Mouse (Mus musculus): ENCODE measurements around the gene Ubald2. TPM values are rescaled to one million over a fixed set of nuclear protein-coding genes. Genes with fewer than 3 reads are reported as not detected.

Ubald2 gene
- total and polyA plus RNA-seq, 3 experiments = 56.8 to 77.7 TPM; not detected in 1

GRCm38 (mm10) chr11:116484261-116484660 lies 50.4 kb downstream of the Ubald2 start:
- no peak for TF ChIP-seq MEF2A (IDR thresholded peaks at IDR 0.05; ENCODE audit: extremely low read depth, insufficient replicate concordance, low read depth, low read length, poor library complexity, severe bottlenecking)
- TF ChIP-seq UBTF (IDR thresholded peaks at IDR 0.05; ENCODE audit: borderline replicate concordance, insufficient read depth, low read depth, low read length) = no peak
- no peak for TF ChIP-seq TAL1 (IDR thresholded peaks at IDR 0.05; ENCODE audit: low read length)
- TF ChIP-seq GABPA (IDR thresholded peaks at IDR 0.05; ENCODE audit: low read depth, low read length) = no peak
- TF ChIP-seq MAZ (IDR thresholded peaks at IDR 0.05; ENCODE audit: low read depth, low read length) = no peak
- no peak for TF ChIP-seq JUND (IDR thresholded peaks at IDR 0.05; ENCODE audit: low read depth, low read length)
- TF ChIP-seq CHD1 (IDR thresholded peaks at IDR 0.05; ENCODE audit: low read depth, low read length) = no peak
- TF ChIP-seq POLR2AphosphoS2 (IDR thresholded peaks at IDR 0.05; ENCODE audit: low read length) = no peak
- no peak for TF ChIP-seq SIN3A (IDR thresholded peaks at IDR 0.05; ENCODE audit: low read length)
- TF ChIP-seq CHD2 (IDR thresholded peaks at IDR 0.05; ENCODE audit: low read length) = no peak
- TF ChIP-seq POLR2AphosphoS5 (IDR thresholded peaks at IDR 0.05; ENCODE audit: borderline replicate concordance, low read depth, low read length) = no peak
- TF ChIP-seq TCF12 (IDR thresholded peaks at IDR 0.05; ENCODE audit: low read depth, low read length) = no peak
- TF ChIP-seq HCFC1 (IDR thresholded peaks at IDR 0.05; ENCODE audit: low read depth, low read length) = no peak
- no peak for TF ChIP-seq MYB (IDR thresholded peaks at IDR 0.05; ENCODE audit: low read depth, low read length)
- no peak for DNase-seq (ENCODE audit: low read depth, low spot score)
- H3K4me1 ChIP-seq (ENCODE audit: control insufficient read depth in 1 of 2, insufficient read depth in 2 of 2, low read length in 2 of 2) = peaks cover 0 to 4% of the 10 kb centered on the region in 2 experiments; a peak in 3 of 4 replicates
- H3K36me3 ChIP-seq (ENCODE audit: control insufficient read depth in 1 of 2, insufficient read depth in 2 of 2, low read length in 2 of 2) = peaks cover 3 to 35% of the 10 kb centered on the region in 2 experiments; a peak in 3 of 4 replicates
- H3K9ac ChIP-seq (ENCODE audit: control insufficient read depth, low read depth, low read length, poor library complexity, severe bottlenecking) = no peak overlapping the region
- no peaks in the 10 kb centered on the region for H3K9me3 ChIP-seq (replicated peaks; ENCODE audit: insufficient read depth, low read length)
- no peaks in the 10 kb centered on the region for H3K27me3 ChIP-seq (ENCODE audit: control insufficient read depth in 1 of 2, insufficient read depth in 2 of 2, low read length in 2 of 2)
- no peak overlapping the region for H3K27ac ChIP-seq (ENCODE audit: control insufficient read depth, low read depth, low read length)
- H3K79me2 ChIP-seq (ENCODE audit: control insufficient read depth, insufficient read depth, low read length, poor library complexity) = peaks cover 9% of the 10 kb centered on the region
- no peak overlapping the region for H3K4me3 ChIP-seq (ENCODE audit: control insufficient read depth in 1 of 2, insufficient read depth in 1 of 2, low read depth in 2 of 2, low read length in 2 of 2)

- peaks cover 12 to 19% of the 10 kb centered on the region in 2 experiments; a peak in 3 of 4 replicates for H3K36me3 ChIP-seq (ENCODE audit: control insufficient read depth in 1 of 2, insufficient read depth in 2 of 2, low read length in 2 of 2)
- H3K4me3 ChIP-seq (ENCODE audit: control insufficient read depth in 1 of 2, insufficient read depth in 1 of 2, low read depth in 2 of 2, low read length in 2 of 2) = no peak overlapping the region
- DNase-seq (ENCODE audit: low read depth, low spot score) = no peak
- H3K27me3 ChIP-seq (ENCODE audit: control insufficient read depth in 1 of 2, insufficient read depth in 2 of 2, low read length in 2 of 2) = no peaks in the 10 kb centered on the region
- H3K9ac ChIP-seq (ENCODE audit: control insufficient read depth, low read depth, low read length, poor library complexity, severe bottlenecking) = no peak overlapping the region
- peaks cover 19% of the 10 kb centered on the region for H3K79me2 ChIP-seq (ENCODE audit: control insufficient read depth, insufficient read depth, low read length, poor library complexity)
- H3K4me1 ChIP-seq (ENCODE audit: control insufficient read depth in 1 of 2, insufficient read depth in 2 of 2, low read length in 2 of 2) = peaks cover 5 to 19% of the 10 kb centered on the region in 2 experiments; a peak in 3 of 4 replicates
- H3K27ac ChIP-seq (ENCODE audit: control insufficient read depth, low read depth, low read length) = no peak overlapping the region
- no peaks in the 10 kb centered on the region for H3K9me3 ChIP-seq (replicated peaks; ENCODE audit: insufficient read depth, low read length)
- no peak for TF ChIP-seq SIN3A (IDR thresholded peaks at IDR 0.05; ENCODE audit: low read length)
- no peak for TF ChIP-seq MAFK (IDR thresholded peaks at IDR 0.05; ENCODE audit: borderline replicate concordance, low read depth, low read length)
- TF ChIP-seq ZC3H11A (IDR thresholded peaks at IDR 0.05; ENCODE audit: low read depth, low read length) = no peak
- TF ChIP-seq ZKSCAN1 (IDR thresholded peaks at IDR 0.05; ENCODE audit: low read depth, low read length) = no peak
- TF ChIP-seq HCFC1 (IDR thresholded peaks at IDR 0.05; ENCODE audit: low read depth, low read length) = no peak
- TF ChIP-seq SMC3 (IDR thresholded peaks at IDR 0.05; ENCODE audit: low read depth, low read length) = no peak
- no peak for TF ChIP-seq ETS1 (IDR thresholded peaks at IDR 0.05; ENCODE audit: low read depth, low read length)
- no peak for TF ChIP-seq TBP (IDR thresholded peaks at IDR 0.05; ENCODE audit: low read depth, low read length)
- TF ChIP-seq POLR2AphosphoS2 (IDR thresholded peaks at IDR 0.05; ENCODE audit: low read length) = no peak
- no peak for TF ChIP-seq TCF12 (IDR thresholded peaks at IDR 0.05; ENCODE audit: low read depth, low read length)
These were observed 54.3 kb downstream of the Ubald2 start for GRCm38 (mm10) chr11:116488207-116488606.

Other genes starting within 250 kb of the Ubald2 start
- 57.9 and 60.8 TPM in 2 replicates for gene Ten1, start 235.2 kb upstream of the Ubald2 start, total RNA-seq (2012; rRNA removed)
- 10 to 100 TPM in 1 of 2 experiments, not detected in 1; 66.9 TPM for gene Ten1, start 235.2 kb upstream of the Ubald2 start, polyA plus RNA-seq (2012; ENCODE audit: insufficient read depth in 1 of 2, insufficient read length in 2 of 2, low read depth in 1 of 2, low replicate concordance in 2 of 2, missing spikeins in 1 of 2)
- 16.4 and 16.8 TPM in 2 replicates for gene Acox1, start 235.0 kb upstream of the Ubald2 start, total RNA-seq (2012; rRNA removed)
- 10 to 100 TPM in 1 of 2 experiments, not detected in 1; 16.1 TPM for gene Acox1, start 235.0 kb upstream of the Ubald2 start, polyA plus RNA-seq (2012; ENCODE audit: insufficient read depth in 1 of 2, insufficient read length in 2 of 2, low read depth in 1 of 2, low replicate concordance in 2 of 2, missing spikeins in 1 of 2)
- gene Evpl, start 196.0 kb upstream of the Ubald2 start, total RNA-seq (2012; rRNA removed) = 0.26 and 0.39 TPM in 2 replicates
- under 1 TPM in 1 of 2 experiments, not detected in 1; 0.78 TPM for gene Evpl, start 196.0 kb upstream of the Ubald2 start, polyA plus RNA-seq (2012; ENCODE audit: insufficient read depth in 1 of 2, insufficient read length in 2 of 2, low read depth in 1 of 2, low replicate concordance in 2 of 2, missing spikeins in 1 of 2)
- gene Srp68, start 159.9 kb upstream of the Ubald2 start, total RNA-seq (2012; rRNA removed) = 163 and 180 TPM in 2 replicates
- 100 to 1,000 TPM; 146 to 228 TPM for gene Srp68, start 159.9 kb upstream of the Ubald2 start, polyA plus RNA-seq (2012; ENCODE audit: insufficient read depth in 1 of 2, insufficient read length in 2 of 2, low read depth in 1 of 2, low replicate concordance in 2 of 2, missing spikeins in 1 of 2)
- 0.20 and 0.35 TPM in 2 replicates for gene Galr2, start 153.2 kb upstream of the Ubald2 start, total RNA-seq (2012; rRNA removed)
- 1 to 10 TPM in 1 of 2 experiments, not detected in 1; 1.2 TPM for gene Galr2, start 153.2 kb upstream of the Ubald2 start, polyA plus RNA-seq (2012; ENCODE audit: insufficient read depth in 1 of 2, insufficient read length in 2 of 2, low read depth in 1 of 2, low replicate concordance in 2 of 2, missing spikeins in 1 of 2)
- 41.0 and 49.0 TPM in 2 replicates for gene Exoc7, start 126.9 kb upstream of the Ubald2 start, total RNA-seq (2012; rRNA removed)
- 100 to 1,000 TPM in 1 of 2 experiments, 10 to 100 TPM in 1; 45.4 to 526 TPM for gene Exoc7, start 126.9 kb upstream of the Ubald2 start, polyA plus RNA-seq (2012; ENCODE audit: insufficient read depth in 1 of 2, insufficient read length in 2 of 2, low read depth in 1 of 2, low replicate concordance in 2 of 2, missing spikeins in 1 of 2)
- 0.08 TPM in 1 of 2 replicates, not detected in the other for gene Foxj1, start 98.7 kb upstream of the Ubald2 start, total RNA-seq (2012; rRNA removed)
- under 1 TPM in 1 of 2 experiments, not detected in 1; 0.07 TPM for gene Foxj1, start 98.7 kb upstream of the Ubald2 start, polyA plus RNA-seq (2012; ENCODE audit: insufficient read depth in 1 of 2, insufficient read length in 2 of 2, low read depth in 1 of 2, low replicate concordance in 2 of 2, missing spikeins in 1 of 2)
- gene Rnf157, start 21.1 kb upstream of the Ubald2 start, total RNA-seq (2012; rRNA removed) = 4.6 and 7.5 TPM in 2 replicates
- 10 to 100 TPM in 1 of 2 experiments, not detected in 1; 10.9 TPM for gene Rnf157, start 21.1 kb upstream of the Ubald2 start, polyA plus RNA-seq (2012; ENCODE audit: insufficient read depth in 1 of 2, insufficient read length in 2 of 2, low read depth in 1 of 2, low replicate concordance in 2 of 2, missing spikeins in 1 of 2)
- not detected in 2 replicates for gene Qrich2, start 32.1 kb downstream of the Ubald2 start, total RNA-seq (2012; rRNA removed)
- under 1 TPM in 1 of 2 experiments, not detected in 1; 0.11 TPM for gene Qrich2, start 32.1 kb downstream of the Ubald2 start, polyA plus RNA-seq (2012; ENCODE audit: insufficient read depth in 1 of 2, insufficient read length in 2 of 2, low read depth in 1 of 2, low replicate concordance in 2 of 2, missing spikeins in 1 of 2)
- gene Prpsap1, start 60.1 kb downstream of the Ubald2 start, total RNA-seq (2012; rRNA removed) = 142 and 155 TPM in 2 replicates
- gene Prpsap1, start 60.1 kb downstream of the Ubald2 start, polyA plus RNA-seq (2012; ENCODE audit: insufficient read depth in 1 of 2, insufficient read length in 2 of 2, low read depth in 1 of 2, low replicate concordance in 2 of 2, missing spikeins in 1 of 2) = 100 to 1,000 TPM in 1 of 2 experiments, not detected in 1; 112 TPM
- gene Sphk1, start 96.8 kb downstream of the Ubald2 start, total RNA-seq (2012; rRNA removed) = 77.5 and 127 TPM in 2 replicates
- 10 to 100 TPM in 1 of 2 experiments, not detected in 1; 53.5 TPM for gene Sphk1, start 96.8 kb downstream of the Ubald2 start, polyA plus RNA-seq (2012; ENCODE audit: insufficient read depth in 1 of 2, insufficient read length in 2 of 2, low read depth in 1 of 2, low replicate concordance in 2 of 2, missing spikeins in 1 of 2)
- gene Ube2o, start 147.4 kb downstream of the Ubald2 start, total RNA-seq (2012; rRNA removed) = 22.9 and 31.1 TPM in 2 replicates
- gene Ube2o, start 147.4 kb downstream of the Ubald2 start, polyA plus RNA-seq (2012; ENCODE audit: insufficient read depth in 1 of 2, insufficient read length in 2 of 2, low read depth in 1 of 2, low replicate concordance in 2 of 2, missing spikeins in 1 of 2) = 10 to 100 TPM in 1 of 2 experiments, not detected in 1; 42.8 TPM
- not detected in 2 replicates for gene Aanat, start 152.3 kb downstream of the Ubald2 start, total RNA-seq (2012; rRNA removed)
- gene Aanat, start 152.3 kb downstream of the Ubald2 start, polyA plus RNA-seq (2012; ENCODE audit: insufficient read depth in 1 of 2, insufficient read length in 2 of 2, low read depth in 1 of 2, low replicate concordance in 2 of 2, missing spikeins in 1 of 2) = not detected
- gene Rhbdf2, start 192.9 kb downstream of the Ubald2 start, total RNA-seq (2012; rRNA removed) = 6.4 and 7.7 TPM in 2 replicates
- 10 to 100 TPM in 1 of 2 experiments, not detected in 1; 13.7 TPM for gene Rhbdf2, start 192.9 kb downstream of the Ubald2 start, polyA plus RNA-seq (2012; ENCODE audit: insufficient read depth in 1 of 2, insufficient read length in 2 of 2, low read depth in 1 of 2, low replicate concordance in 2 of 2, missing spikeins in 1 of 2)
- gene Prcd, start 219.4 kb downstream of the Ubald2 start, total RNA-seq (2012; rRNA removed) = 50.0 and 72.2 TPM in 2 replicates
- gene Prcd, start 219.4 kb downstream of the Ubald2 start, polyA plus RNA-seq (2012; ENCODE audit: insufficient read depth in 1 of 2, insufficient read length in 2 of 2, low read depth in 1 of 2, low replicate concordance in 2 of 2, missing spikeins in 1 of 2) = 10 to 100 TPM in 1 of 2 experiments, not detected in 1; 44.4 TPM
- 2.1 and 2.2 TPM in 2 replicates for gene Cygb, start 220.2 kb downstream of the Ubald2 start, total RNA-seq (2012; rRNA removed)
- 1 to 10 TPM in 1 of 2 experiments, not detected in 1; 8.7 TPM for gene Cygb, start 220.2 kb downstream of the Ubald2 start, polyA plus RNA-seq (2012; ENCODE audit: insufficient read depth in 1 of 2, insufficient read length in 2 of 2, low read depth in 1 of 2, low replicate concordance in 2 of 2, missing spikeins in 1 of 2)